Mouse (Mus musculus) heart, embryonic 10.5 days (tissue): Measurements from ENCODE around the gene Kif9. TPM values are rescaled to one million over a fixed set of nuclear protein-coding genes. Genes with fewer than 3 reads are reported as not detected.

Experiments
- DNase-seq: peaks from one replicate; pipeline ENCODE4 v3.0.0-alpha.2; 2017; ENCODE audit warnings: low spot score
- H3K27ac ChIP-seq: fragments of 300-500 bp; sonication (generic); 2 replicates; pipeline ENCODE4 v1.5.1; 2016; ENCODE audit warnings: mild to moderate bottlenecking
- H3K27me3 ChIP-seq: fragments of 300-500 bp; sonication (generic); 2 replicates; pipeline ENCODE4 v1.6.1; 2016; ENCODE audit warnings: mild to moderate bottlenecking; ENCODE audit not compliant: poor library complexity, insufficient read depth, severe bottlenecking
- H3K36me3 ChIP-seq: fragments of 300-500 bp; sonication (generic); 2 replicates; pipeline ENCODE4 v1.6.1; 2016; ENCODE audit warnings: mild to moderate bottlenecking, moderate library complexity
- H3K4me1 ChIP-seq: fragments of 300-500 bp; sonication (generic); 2 replicates; pipeline ENCODE4 v1.6.1; 2016; ENCODE audit warnings: mild to moderate bottlenecking
- H3K4me3 ChIP-seq: fragments of 300-500 bp; sonication (generic); 2 replicates; pipeline ENCODE4 v1.5.1; 2016; ENCODE audit warnings: mild to moderate bottlenecking, moderate library complexity
- H3K9me3 ChIP-seq: fragments of 300-500 bp; sonication (generic); 2 replicates; pipeline ENCODE4 v1.6.1; 2016; ENCODE audit warnings: mild to moderate bottlenecking, moderate library complexity
- WGBS: fragments of 180-500 bp; shearing (Covaris S2); methylation state at CpG from one replicate; pipeline ENCODE4 v1.1.7; 2016; 5-methylcytosine and 5-hydroxymethylcytosine counted together
- polyA plus RNA-seq: library from polyadenylated mRNA; unstranded; fragments of >200 nt; fragmentation: Nextera tagmentation; extraction: Ambion mirVana; gene quantifications from 2 replicates; pipeline ENCODE4 v1.2.1, GENCODE M21; 2016

Kif9 gene
- polyA plus RNA-seq, 1 experiment from 2014 or later = 0.62 TPM

DNA sequence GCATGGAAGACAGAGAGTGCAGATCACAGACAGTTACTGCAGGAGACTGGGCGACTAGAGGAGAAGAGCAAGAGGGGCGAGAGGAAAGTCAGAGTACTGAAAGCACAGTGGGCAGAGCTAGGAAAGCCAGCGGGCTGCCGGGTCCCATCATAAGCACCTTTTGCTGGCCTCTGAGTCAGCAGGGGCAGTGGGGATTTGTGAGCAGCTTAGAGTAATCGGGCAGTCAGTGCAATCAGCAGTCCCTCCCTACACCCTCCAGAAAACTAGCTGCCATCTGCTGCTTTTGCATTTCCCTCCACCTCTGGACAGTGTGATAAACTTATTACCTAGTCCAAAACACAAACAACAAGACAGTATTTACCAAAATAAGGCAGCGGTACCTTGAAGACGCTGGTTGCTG is 14.4 kb upstream of the Kif9 start:
- no peak overlapping the region for H3K4me3 ChIP-seq
- no peaks in the 10 kb centered on the region for H3K9me3 ChIP-seq
- DNase-seq = no peak
- no peak overlapping the region for H3K27ac ChIP-seq
- H3K4me1 ChIP-seq = peaks cover 18% of the 10 kb centered on the region
- no peaks in the 10 kb centered on the region for H3K27me3 ChIP-seq
- 70% methylated on average over 7 of the region's 7 CpGs for WGBS
- 0 out of 2 replicates have a peak, but pooled peaks cover 7% of the 10 kb centered on the region for H3K36me3 ChIP-seq

DNA sequence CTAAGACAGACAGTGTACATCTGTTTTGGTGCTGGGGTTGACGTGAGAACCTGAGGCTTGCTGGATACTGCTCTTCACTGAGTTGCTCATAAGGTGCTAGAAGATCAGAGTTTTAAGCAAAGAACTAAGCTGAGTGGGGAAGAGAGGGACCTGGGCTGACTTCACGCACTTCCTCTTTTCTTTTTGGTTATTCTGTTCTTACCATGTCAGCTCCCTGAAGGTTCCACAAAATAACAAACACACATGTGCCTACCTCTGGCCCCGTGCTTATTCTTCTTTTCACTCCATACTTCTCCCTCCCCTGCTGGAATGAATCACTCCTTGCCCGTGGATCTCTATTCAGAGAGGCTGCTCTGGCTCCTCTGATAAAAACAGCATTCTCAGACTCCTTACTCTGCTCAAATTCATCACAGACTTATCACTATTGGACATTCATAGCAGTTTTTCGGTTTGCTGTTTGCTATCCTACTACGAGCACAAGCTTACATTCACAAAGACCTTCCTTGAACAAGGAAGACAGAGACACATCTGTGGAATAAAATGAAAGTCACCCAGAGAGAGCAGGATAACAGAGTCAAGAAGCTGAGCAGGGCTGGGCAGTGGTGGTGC is 12.7 kb upstream of the Kif9 start:
- WGBS = 83% methylated on average over 6 of the region's 6 CpGs
- Histone ChIP-seq H3K4me3 (no peak overlapping the region), H3K36me3 (peaks cover 10% of the 10 kb centered on the region; the same call in 1 of the 2 replicates), H3K4me1 (peaks cover 10% of the 10 kb centered on the region; the same call in 1 of the 2 replicates), H3K27me3 (no peaks in the 10 kb centered on the region), H3K27ac (no peak overlapping the region), H3K9me3 (no peaks in the 10 kb centered on the region)
- DNase-seq = no peak

DNA sequence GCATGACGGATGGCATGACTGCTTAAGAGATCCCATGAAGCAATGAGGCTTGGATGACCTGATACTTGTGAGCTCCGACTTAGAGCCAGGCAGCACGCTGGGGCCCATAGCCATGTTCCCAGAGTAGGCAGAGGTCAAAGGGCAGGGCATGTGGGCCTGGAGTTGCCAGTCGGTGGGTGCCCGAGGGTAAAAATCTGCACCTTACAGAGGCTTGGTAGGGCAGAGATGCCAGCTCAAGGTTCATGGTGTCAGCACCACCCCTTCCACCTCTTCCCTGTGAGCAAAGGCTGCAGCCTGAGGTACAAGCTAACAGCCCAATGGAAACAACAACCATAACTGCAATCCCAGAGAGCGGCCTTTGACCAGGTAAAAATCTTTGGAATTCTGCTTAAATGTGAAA is 11.4 kb upstream of the Kif9 start:
- Histone ChIP-seq H3K27ac (no peak overlapping the region), H3K36me3 (peaks cover 10% of the 10 kb centered on the region; the same call in 1 of the 2 replicates), H3K4me3 (no peak overlapping the region), H3K9me3 (no peaks in the 10 kb centered on the region), H3K27me3 (no peaks in the 10 kb centered on the region), H3K4me1 (0 out of 2 replicates have a peak, but pooled peaks cover 3% of the 10 kb centered on the region)
- no peak for DNase-seq
- WGBS = 90% methylated on average over 6 of the region's 6 CpGs

DNA sequence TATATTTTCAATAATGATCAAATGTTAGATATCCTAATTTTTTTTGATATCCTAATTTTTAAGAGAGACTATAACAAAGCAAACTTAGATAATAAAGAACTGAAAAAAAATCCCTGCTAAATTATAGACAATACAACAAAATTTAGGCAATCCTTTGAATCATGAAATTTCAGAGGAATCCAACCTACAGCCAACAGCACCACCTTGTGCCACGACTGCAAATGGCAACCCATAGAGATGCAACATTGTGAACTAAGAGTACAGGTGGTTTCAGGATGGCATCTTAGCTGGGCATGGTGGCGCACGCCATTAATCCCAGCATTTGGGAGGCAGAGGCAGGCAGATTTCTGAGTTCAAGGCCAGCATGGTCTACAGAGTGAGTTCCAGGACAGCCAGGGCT is 10.6 kb upstream of the Kif9 start:
- Histone ChIP-seq H3K4me3 (no peak overlapping the region), H3K9me3 (no peaks in the 10 kb centered on the region), H3K36me3 (peaks cover 10% of the 10 kb centered on the region; the same call in 1 of the 2 replicates), H3K27ac (no peak overlapping the region), H3K27me3 (no peaks in the 10 kb centered on the region), H3K4me1 (no peaks in the 10 kb centered on the region)
- 77% methylated on average over 3 of the region's 3 CpGs for WGBS
- DNase-seq = no peak

DNA sequence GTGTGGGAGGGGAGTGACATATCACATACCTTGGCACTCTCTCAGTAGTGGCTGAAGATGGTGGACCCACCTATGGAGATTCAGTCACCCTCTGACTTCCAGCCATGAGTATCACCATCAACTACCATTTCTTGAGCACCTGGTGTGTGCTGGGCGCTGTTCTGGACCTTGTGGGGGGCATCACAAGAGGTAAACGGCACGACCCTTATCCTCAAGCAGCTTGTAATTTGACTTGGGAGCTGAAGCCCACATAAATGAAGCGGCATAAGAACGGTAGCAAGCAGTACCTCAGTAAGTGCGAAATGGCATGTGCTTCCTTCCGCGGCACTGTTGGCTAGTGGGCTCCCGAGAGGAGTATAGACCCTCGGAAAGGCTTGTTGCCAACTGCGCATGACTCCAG is 1.2 kb downstream of the Kif9 start:
- peaks cover 4% of the 10 kb centered on the region; the same call in 1 of the 2 replicates for H3K36me3 ChIP-seq
- WGBS = 43% methylated on average over 11 of the region's 11 CpGs
- H3K27me3 ChIP-seq = peaks cover 19% of the 10 kb centered on the region
- H3K27ac ChIP-seq = no peak overlapping the region
- DNase-seq = no peak
- no peaks in the 10 kb centered on the region for H3K9me3 ChIP-seq
- H3K4me3 ChIP-seq = no peak overlapping the region
- H3K4me1 ChIP-seq = peaks cover 8% of the 10 kb centered on the region

DNA sequence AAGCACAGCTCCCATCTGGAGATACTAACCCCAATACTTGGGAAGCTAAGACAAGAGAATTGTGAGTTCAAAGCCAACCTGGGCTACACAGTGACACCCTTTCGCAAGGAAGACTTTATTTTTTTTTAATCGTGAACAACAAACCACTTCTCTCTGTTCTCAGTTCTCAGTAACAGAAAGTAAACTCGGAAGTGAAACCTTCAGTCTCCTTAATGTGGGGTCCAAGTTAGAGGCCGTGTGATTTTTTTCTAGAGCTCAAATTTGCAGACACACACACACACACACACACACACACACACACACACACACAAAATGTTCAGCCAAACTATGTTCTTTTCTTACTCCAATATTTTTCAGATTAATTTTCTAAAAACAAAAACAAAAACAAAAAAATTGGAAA is 1.9 kb downstream of the Kif9 start:
- Histone ChIP-seq H3K4me3 (no peak overlapping the region), H3K9me3 (no peaks in the 10 kb centered on the region), H3K4me1 (peaks cover 8% of the 10 kb centered on the region), H3K27ac (no peak overlapping the region), H3K36me3 (no peaks in the 10 kb centered on the region), H3K27me3 (peaks cover 19% of the 10 kb centered on the region)
- DNase-seq = no peak
- WGBS = 69% methylated on average over 4 of the region's 4 CpGs

DNA sequence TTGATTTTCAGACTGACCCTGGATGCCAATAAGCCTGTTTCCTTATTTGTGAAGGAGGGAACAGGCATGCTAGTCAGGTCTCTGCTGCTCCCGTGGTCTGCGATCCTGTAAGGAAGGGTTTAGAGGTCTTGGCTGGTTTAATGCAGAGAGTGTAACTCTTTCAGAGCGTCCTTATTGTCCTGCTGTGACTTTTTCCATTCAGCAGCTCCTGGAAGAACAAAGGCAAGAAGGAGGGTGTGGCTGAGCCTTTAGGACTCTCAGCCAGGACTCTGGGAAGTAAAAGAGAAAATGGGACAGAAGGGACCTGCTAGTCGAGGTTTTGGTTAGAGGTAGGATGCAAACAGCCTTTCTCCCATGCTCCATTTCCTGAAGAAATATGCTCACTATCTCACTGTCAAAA is 12.1 kb downstream of the Kif9 start:
- Histone ChIP-seq H3K27ac (no peak overlapping the region), H3K4me3 (no peak overlapping the region), H3K36me3 (no peaks in the 10 kb centered on the region), H3K4me1 (no peaks in the 10 kb centered on the region), H3K27me3 (no peaks in the 10 kb centered on the region), H3K9me3 (no peaks in the 10 kb centered on the region)
- DNase-seq = no peak
- WGBS = 60% methylated on average over 4 of the region's 4 CpGs

DNA sequence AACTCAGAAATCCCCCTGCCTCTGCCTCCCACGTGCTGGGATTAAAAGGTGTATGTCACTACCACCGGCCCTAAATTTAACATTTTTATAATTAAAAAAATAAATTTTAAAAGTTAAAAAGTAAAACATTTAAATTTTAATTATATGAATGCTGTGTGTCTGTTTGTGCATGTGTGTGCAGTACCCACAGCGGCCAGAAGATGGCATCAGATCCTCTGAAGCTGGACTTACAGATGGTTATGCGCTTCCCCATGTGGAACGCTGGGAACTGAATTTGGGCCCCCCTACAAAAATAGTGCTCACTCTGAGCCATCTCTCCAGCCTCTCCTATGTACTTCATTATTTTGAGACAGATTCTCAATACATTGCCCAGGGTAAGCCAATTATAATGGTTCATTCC is 14.2 kb downstream of the Kif9 start:
- DNase-seq = no peak
- Histone ChIP-seq H3K4me3 (no peak overlapping the region), H3K36me3 (no peaks in the 10 kb centered on the region), H3K27ac (no peak overlapping the region), H3K27me3 (no peaks in the 10 kb centered on the region), H3K9me3 (no peaks in the 10 kb centered on the region), H3K4me1 (no peaks in the 10 kb centered on the region)
- WGBS = 54% methylated on average over 5 of the region's 5 CpGs

DNA sequence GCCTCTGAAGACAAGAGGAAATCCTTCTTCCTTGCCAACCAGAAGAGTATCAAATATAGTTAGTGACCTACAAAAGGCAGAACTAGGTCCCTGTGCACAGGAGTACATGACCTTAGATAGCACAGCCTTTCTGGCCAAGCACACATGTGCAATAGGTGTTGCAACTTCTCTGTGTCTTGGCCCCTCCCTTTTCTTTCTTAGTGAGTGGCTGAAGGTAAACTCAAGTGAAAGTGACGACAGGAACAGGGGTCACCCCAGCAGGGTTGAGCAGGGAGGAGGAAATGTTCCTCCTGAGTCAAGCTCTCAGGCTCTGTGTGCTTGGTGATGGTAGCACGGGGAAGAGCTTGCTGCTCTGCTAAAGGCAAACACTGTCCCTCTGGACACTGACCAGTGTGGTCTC is 49.0 kb downstream of the Kif9 start:
- H3K27ac ChIP-seq = no peak overlapping the region
- H3K27me3 ChIP-seq = no peaks in the 10 kb centered on the region
- H3K4me1 ChIP-seq = no peaks in the 10 kb centered on the region
- DNase-seq = no peak
- 45% methylated on average over 2 of the region's 2 CpGs for WGBS
- H3K36me3 ChIP-seq = no peaks in the 10 kb centered on the region
- H3K4me3 ChIP-seq = no peak overlapping the region
- no peaks in the 10 kb centered on the region for H3K9me3 ChIP-seq

DNA sequence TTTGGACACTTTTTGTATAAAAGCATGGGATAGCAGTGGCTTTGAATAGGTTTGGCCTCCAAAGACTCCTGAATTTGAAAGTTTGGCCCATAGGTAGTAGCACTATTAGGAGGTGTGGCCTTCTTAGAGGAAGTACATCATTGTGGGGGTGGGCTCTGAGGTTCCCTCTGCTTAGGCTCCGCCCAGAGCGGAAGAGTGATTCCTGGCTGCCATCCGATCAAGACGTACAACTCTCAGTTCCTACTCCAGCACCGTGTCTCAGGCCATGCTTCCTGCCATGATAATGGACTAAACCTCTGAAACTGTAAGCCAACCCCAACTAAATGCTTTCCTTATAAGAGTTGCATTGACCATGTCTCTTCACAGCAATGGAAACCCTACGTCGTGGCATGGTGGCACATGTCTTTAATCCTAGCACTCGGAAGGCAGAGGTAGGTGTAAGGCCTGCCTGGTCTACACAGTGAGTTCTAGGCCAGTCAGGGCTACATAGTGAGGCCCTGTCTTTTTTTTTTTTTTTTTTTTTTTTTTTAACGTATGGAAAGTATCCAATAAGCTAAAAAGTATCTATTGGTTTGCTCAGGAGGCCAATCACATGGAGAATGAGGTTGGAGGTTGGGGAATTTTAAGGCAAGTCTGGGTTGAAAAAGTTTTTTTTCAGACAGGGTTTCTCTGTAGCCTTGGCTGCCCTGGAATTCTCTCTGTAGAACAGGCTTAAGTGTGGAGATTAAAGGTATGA is 52.4 kb downstream of the Kif9 start:
- DNase-seq = no peak

DNA sequence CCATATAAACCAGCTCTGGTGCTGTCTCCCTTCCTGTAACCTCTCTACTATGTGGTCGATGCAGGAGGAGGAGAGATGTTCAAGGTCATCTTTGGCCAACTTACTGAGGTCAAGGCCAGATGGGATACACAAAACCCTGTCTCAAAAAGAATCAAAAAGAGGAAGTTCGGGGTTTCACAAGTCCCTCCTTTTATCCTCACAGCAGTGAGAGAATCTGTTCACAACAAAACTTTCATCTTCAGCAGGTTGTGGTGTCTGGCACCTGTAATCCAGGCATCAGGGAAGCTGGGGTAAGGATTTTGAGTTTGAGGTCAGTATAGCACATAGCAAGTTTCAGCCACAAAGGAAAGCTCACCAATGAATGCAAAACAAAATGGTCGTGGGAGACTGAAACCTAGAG is 53.9 kb downstream of the Kif9 start:
- Histone ChIP-seq H3K4me1 (peaks cover 19% of the 10 kb centered on the region), H3K27me3 (no peaks in the 10 kb centered on the region), H3K9me3 (no peaks in the 10 kb centered on the region), H3K27ac (no peak overlapping the region), H3K4me3 (no peak overlapping the region), H3K36me3 (no peaks in the 10 kb centered on the region)
- DNase-seq = no peak
- 68% methylated on average over 3 of the region's 3 CpGs for WGBS

More for the DNA sequence above, 52.4 kb downstream of the Kif9 start:
- H3K27ac ChIP-seq = no peak overlapping the region
- no peaks in the 10 kb centered on the region for H3K36me3 ChIP-seq
- H3K9me3 ChIP-seq = no peaks in the 10 kb centered on the region
- H3K4me1 ChIP-seq = peaks cover 6% of the 10 kb centered on the region
- WGBS = 36% methylated on average over 9 of the region's 9 CpGs
- peak overlapping the region; percentile 32; the same call in 1 of the 2 replicates for H3K4me3 ChIP-seq
- H3K27me3 ChIP-seq = no peaks in the 10 kb centered on the region

DNA sequence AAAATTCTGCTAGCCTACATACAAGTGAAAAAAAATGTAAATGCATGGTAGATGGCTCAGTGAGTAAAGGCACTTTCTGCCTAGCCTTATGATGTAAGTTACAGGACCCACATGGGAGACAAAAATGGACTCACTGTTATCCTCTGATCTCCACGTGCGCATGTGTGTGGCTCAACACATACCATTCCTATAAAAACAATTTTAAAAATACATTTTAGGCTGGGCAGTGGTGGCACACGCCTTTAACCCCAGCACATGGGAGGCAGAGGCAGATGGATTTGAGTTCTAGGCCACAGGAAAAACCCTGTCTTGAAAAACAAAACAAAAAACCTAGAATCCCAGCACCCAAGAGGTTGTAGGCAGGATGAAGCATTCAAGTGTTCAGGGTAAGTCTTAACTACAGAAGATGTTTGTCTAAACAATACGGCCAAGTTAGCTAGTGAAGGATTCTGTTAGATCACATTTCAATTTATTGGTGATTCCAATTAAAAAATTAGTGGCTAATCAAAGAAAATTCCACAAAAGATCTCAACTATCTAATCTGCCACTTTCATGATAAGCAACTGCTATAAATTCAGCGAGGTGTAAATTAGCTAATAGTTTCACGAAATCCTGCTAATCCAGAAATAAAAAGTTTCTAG is 54.5 kb downstream of the Kif9 start:
- Histone ChIP-seq H3K9me3 (no peaks in the 10 kb centered on the region), H3K27ac (peak overlapping the region; percentile 100), H3K36me3 (0 out of 2 replicates have a peak, but pooled peaks cover under 1% of the 10 kb centered on the region), H3K27me3 (no peaks in the 10 kb centered on the region), H3K4me1 (peaks cover 20% of the 10 kb centered on the region), H3K4me3 (peak overlapping the region; percentile 99)
- no peak for DNase-seq
- 24% methylated on average over 6 of the region's 6 CpGs for WGBS

DNA sequence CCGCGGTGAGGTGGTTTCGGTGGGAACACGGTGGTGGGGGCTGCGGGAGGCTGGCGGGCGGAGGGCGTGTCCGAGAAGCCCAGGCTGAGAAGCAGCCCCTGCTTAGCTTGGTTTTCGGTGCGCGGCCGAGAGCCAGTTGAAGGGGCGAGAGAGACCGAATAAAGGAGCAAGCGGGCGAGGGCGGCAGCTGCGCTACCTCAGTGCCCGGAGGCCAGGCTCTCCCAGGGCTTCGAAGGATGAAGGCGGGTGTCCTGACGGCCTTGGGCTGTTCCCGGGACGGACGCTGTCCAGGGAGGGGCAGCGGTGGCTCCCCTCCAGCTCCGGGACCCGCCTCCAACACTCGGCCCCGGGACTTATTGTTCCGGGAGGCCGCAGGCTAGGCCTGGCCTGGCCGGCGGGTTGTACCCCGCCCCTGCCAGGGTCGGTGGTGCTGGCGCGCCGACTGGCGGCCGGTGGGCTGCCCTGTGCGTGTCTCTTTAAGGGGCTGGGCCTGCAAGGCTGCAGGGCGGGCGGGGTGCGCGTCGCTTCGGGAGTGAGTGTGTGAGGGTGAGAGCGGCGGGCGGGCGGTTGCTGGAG is 55.2 kb downstream of the Kif9 start:
- Histone ChIP-seq H3K4me1 (peaks cover 20% of the 10 kb centered on the region), H3K27me3 (no peaks in the 10 kb centered on the region), H3K4me3 (peak overlapping the region; percentile 99), H3K9me3 (no peaks in the 10 kb centered on the region), H3K27ac (peak overlapping the region; percentile 100), H3K36me3 (0 out of 2 replicates have a peak, but pooled peaks cover 6% of the 10 kb centered on the region)
- DNase-seq = peak; percentile 99
- under 1% methylated on average over 51 of the region's 53 CpGs for WGBS
